Mouse (Mus musculus) intestine, embryonic 15.5 days (tissue): ENCODE measurements at regions not wholly inside any gene's neighbourhood (a gene's known extent, or its start where the extent isn't known, plus 50 kb on each side); places are given as distances from the start of the nearest gene placed in this dataset.

Source experiments
- ATAC-seq: fragments of 200-750 bp; cut with Nextera tagmentation; 2 replicates; pipeline ENCODE4 v1.8.0; 2017; ENCODE audit warnings: moderate TSS enrichment, moderate library complexity
- H3K27ac ChIP-seq: fragments of 300-500 bp; sonication (generic); 2 replicates; pipeline ENCODE4 v1.5.1; 2015; ENCODE audit warnings: mild to moderate bottlenecking, inconsistent platforms
- H3K27me3 ChIP-seq: fragments of 300-500 bp; sonication (generic); replicated peaks from 2 replicates; pipeline ENCODE4 v1.6.1; 2015; ENCODE audit warnings: inconsistent platforms
- H3K36me3 ChIP-seq: fragments of 300-500 bp; sonication (generic); 2 replicates; pipeline ENCODE4 v1.6.1; 2015; ENCODE audit warnings: inconsistent platforms
- H3K4me1 ChIP-seq: fragments of 300-500 bp; sonication (generic); replicated peaks from 2 replicates; pipeline ENCODE4 v1.6.1; 2015; ENCODE audit warnings: inconsistent platforms
- H3K4me2 ChIP-seq: fragments of 300-500 bp; sonication (generic); replicated peaks from 2 replicates; pipeline ENCODE4 v1.6.1; 2015; ENCODE audit warnings: mild to moderate bottlenecking, inconsistent platforms
- H3K4me3 ChIP-seq: fragments of 300-500 bp; sonication (generic); replicated peaks from 2 replicates; pipeline ENCODE4 v1.5.1; 2015; ENCODE audit warnings: inconsistent platforms
- H3K9ac ChIP-seq: fragments of 300-500 bp; sonication (generic); 2 replicates; pipeline ENCODE4 v1.6.1; 2015; ENCODE audit warnings: inconsistent platforms
- H3K9me3 ChIP-seq: fragments of 300-500 bp; sonication (generic); 2 replicates; pipeline ENCODE4 v1.6.1; 2016; ENCODE audit warnings: inconsistent platforms
- WGBS: fragments of 180-500 bp; shearing (Covaris S2); methylation state at CpG from one replicate; pipeline ENCODE4 v1.1.7; 2015; 5-methylcytosine and 5-hydroxymethylcytosine counted together

GRCm38 (mm10) chr3:147041201-147041600 is 189.0 kb downstream of the Ttll7 start:
- Histone ChIP-seq H3K36me3 (no peaks in the 10 kb centered on the region), H3K27ac (no peak overlapping the region), H3K9me3 (no peaks in the 10 kb centered on the region), H3K4me1 (no peaks in the 10 kb centered on the region), H3K4me3 (no peak overlapping the region), H3K9ac (no peak overlapping the region), H3K4me2 (no peak overlapping the region), H3K27me3 (no peaks in the 10 kb centered on the region)
- 87% methylated on average over 4 of the region's 4 CpGs for WGBS
- no peak for ATAC-seq

- WGBS = 79% methylated on average over 3 of the region's 3 CpGs
- no peak overlapping the region for H3K27ac ChIP-seq
- no peak for ATAC-seq
Observed at GRCm38 (mm10) chr3:147042911-147043310, 190.7 kb downstream of the Ttll7 start.

DNA sequence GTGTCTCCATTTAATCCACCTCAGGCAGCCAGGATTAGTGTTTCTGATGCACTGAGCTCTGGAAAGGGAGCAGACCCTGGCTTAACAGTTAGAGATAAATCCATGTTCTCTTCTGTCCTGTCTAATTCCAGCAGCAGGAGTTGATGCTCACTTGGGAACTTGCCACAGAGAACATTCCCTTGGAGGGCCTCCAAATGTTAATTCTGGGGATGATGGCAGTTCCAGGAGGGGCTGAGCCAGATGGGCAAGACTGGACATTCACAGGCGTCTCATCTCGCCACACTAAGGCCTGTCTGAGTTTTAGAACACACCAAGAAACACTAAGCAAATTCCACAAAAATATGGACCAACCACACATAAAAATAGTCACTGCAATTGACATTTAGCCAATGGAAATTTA is 194.5 kb downstream of the Ttll7 start:
- no peak overlapping the region for H3K27ac ChIP-seq
- H3K9me3 ChIP-seq = no peaks in the 10 kb centered on the region
- ATAC-seq = no peak
- no peaks in the 10 kb centered on the region for H3K36me3 ChIP-seq
- H3K27me3 ChIP-seq = no peaks in the 10 kb centered on the region
- no peaks in the 10 kb centered on the region for H3K4me1 ChIP-seq
- no peak overlapping the region for H3K4me3 ChIP-seq
- 58% methylated on average over 2 of the region's 2 CpGs for WGBS
- no peak overlapping the region for H3K4me2 ChIP-seq
- H3K9ac ChIP-seq = no peak overlapping the region

More at GRCm38 (mm10) chr3:147042911-147043310, 190.7 kb downstream of the Ttll7 start:
- Histone ChIP-seq H3K4me1 (no peaks in the 10 kb centered on the region), H3K4me2 (no peak overlapping the region), H3K9ac (no peak overlapping the region), H3K27me3 (no peaks in the 10 kb centered on the region), H3K4me3 (no peak overlapping the region), H3K9me3 (no peaks in the 10 kb centered on the region), H3K36me3 (no peaks in the 10 kb centered on the region)

DNA sequence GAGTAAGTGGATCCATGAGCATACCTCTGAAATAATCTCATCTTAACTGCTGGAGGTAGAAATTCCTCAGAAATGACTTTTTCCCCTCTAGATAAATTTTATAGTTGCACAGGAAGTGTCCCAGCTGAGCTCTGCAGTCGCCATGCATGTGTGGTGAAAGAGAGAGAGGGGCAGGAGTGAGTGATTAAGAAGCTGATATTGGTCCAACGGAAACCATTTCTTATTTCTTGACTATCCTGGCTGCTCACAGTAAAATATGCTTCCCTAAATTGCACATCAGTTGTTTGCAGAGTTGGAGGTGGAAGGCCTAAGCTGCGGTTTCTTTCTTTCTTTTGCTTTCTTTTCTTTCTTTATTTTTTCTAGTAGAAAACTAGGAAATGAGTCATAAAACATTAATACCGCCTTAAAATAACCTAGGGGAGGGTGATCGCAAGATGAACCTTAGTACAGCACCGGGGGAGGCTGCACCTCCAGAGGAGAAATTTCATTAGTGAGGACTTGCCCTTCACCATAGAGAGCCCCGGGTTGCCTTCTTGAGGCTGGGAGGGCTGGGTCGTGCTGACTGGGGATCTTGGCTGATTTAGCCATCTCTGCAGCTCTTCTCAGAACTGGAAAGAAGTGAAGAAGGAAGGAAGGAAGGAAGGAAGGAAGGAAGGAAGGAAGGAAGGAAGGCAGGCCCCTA is 202.1 kb downstream of the Ttll7 start:
- H3K4me2 ChIP-seq = no peak overlapping the region
- no peaks in the 10 kb centered on the region for H3K9me3 ChIP-seq
- H3K36me3 ChIP-seq = no peaks in the 10 kb centered on the region
- H3K27me3 ChIP-seq = no peaks in the 10 kb centered on the region
- no peaks in the 10 kb centered on the region for H3K4me1 ChIP-seq
- no peak overlapping the region for H3K9ac ChIP-seq
- no peak overlapping the region for H3K4me3 ChIP-seq
- H3K27ac ChIP-seq = no peak overlapping the region
- 74% methylated on average over 8 of the region's 8 CpGs for WGBS
- ATAC-seq = no peak

GRCm38 (mm10) chr3:147057874-147058273 is 205.7 kb downstream of the Ttll7 start:
- 51% methylated on average over 3 of the region's 3 CpGs for WGBS
- Histone ChIP-seq H3K27ac (no peak overlapping the region), H3K4me1 (no peaks in the 10 kb centered on the region), H3K36me3 (no peaks in the 10 kb centered on the region), H3K9me3 (no peaks in the 10 kb centered on the region), H3K27me3 (no peaks in the 10 kb centered on the region), H3K4me3 (no peak overlapping the region), H3K4me2 (no peak overlapping the region), H3K9ac (no peak overlapping the region)
- no peak for ATAC-seq

DNA sequence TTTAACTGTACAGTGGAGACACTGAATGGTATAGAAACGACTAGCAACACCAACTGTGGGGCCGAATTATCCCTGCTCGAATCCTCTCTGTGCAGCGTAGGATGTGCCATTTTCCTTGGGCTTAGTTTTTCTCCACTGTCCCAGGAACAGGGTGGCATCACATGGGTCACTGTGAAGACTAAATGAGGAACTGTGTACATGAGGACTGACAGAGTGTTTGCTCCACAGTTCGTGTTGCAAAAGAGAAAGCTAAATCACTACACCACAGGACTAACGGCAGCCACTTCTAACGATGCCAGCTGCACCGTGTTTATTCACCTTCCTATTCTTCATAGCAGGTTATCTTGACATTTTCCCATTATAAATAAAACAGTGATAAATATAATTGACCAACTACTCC is 208.5 kb downstream of the Ttll7 start:
- no peaks in the 10 kb centered on the region for H3K9me3 ChIP-seq
- H3K4me2 ChIP-seq = no peak overlapping the region
- H3K27ac ChIP-seq = no peak overlapping the region
- no peaks in the 10 kb centered on the region for H3K36me3 ChIP-seq
- H3K4me3 ChIP-seq = no peak overlapping the region
- ATAC-seq = no peak
- H3K27me3 ChIP-seq = no peaks in the 10 kb centered on the region
- whole genome bisulfite sequencing = 84% methylated on average over 8 of the region's 8 CpGs
- H3K9ac ChIP-seq = no peak overlapping the region
- H3K4me1 ChIP-seq = no peaks in the 10 kb centered on the region

GRCm38 (mm10) chr3:147062451-147062850 is 210.3 kb downstream of the Ttll7 start:
- Histone ChIP-seq H3K4me3 (no peak overlapping the region), H3K36me3 (no peaks in the 10 kb centered on the region), H3K27me3 (no peaks in the 10 kb centered on the region), H3K27ac (no peak overlapping the region), H3K9ac (no peak overlapping the region), H3K9me3 (no peaks in the 10 kb centered on the region), H3K4me2 (no peak overlapping the region), H3K4me1 (no peaks in the 10 kb centered on the region)
- no peak for ATAC-seq
- WGBS = 81% methylated on average over 7 of the region's 7 CpGs

DNA sequence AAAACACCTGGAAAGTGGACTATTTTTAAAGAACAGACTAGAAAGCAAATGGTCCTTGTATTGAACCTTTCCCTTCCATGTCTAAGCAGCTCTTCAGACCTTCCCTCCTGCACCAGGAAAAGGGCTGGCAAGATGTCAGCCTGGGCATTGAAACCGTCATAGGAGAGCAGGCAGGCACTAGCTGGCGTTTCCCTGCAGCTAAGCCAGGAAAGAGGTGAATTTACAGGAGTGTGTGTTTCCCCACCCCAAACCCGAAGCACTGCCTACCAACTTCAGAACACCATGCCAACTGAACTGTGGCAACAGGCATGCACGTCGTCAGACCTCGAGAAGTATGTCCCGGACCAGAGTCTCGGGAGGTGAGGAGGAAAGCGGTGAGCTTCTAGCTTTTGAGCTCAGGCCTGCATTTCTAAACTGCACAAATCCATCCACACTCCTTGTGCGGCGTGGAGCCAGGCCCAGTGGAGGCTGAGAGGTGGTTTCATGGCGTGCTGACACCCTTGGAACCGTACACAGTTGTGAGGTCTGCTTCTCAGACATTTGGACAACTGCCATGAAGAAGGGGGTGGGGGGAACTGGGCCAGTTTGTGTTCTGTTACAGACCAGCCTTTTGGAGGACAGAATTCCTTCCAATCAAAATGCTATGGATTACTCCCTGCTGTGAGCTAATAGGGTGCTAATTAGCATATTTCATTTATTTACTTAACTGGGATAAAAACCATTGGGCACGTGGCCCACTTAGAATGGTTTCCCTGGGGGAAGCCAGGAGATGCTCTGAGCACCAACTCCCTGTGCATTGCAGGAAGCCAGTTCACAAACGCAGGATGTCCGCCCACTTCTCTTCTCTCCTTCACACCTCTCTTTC is 211.6 kb downstream of the Ttll7 start:
- Histone ChIP-seq H3K4me3 (no peak overlapping the region), H3K9me3 (no peaks in the 10 kb centered on the region), H3K27ac (no peak overlapping the region), H3K36me3 (no peaks in the 10 kb centered on the region), H3K4me2 (no peak overlapping the region), H3K27me3 (no peaks in the 10 kb centered on the region), H3K4me1 (no peaks in the 10 kb centered on the region), H3K9ac (no peak overlapping the region)
- ATAC-seq = peak; percentile 59
- 66% methylated on average over 16 of the region's 16 CpGs for WGBS

DNA sequence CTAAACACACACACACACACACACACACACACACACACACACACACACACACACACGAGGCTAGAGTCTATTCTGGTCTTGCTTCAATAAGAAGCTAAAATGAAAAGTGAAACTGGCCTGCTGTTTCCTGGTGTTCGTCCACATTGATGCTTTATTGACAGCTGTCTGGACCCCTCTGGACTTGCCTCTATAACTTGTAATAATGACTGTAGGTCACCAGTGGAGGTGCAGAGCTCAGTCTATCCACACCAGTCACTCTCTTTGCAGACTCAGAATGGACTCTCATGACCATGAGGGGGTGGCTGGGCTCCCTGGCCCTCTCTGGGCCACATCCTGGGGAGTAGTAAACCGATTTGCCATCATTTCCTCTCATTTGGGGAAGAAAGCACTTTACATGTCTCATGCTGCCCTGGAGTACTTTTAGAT is 212.3 kb downstream of the Ttll7 start:
- no peaks in the 10 kb centered on the region for H3K36me3 ChIP-seq
- H3K4me3 ChIP-seq = no peak overlapping the region
- 68% methylated on average over 3 of the region's 3 CpGs for WGBS
- ATAC-seq = no peak
- no peaks in the 10 kb centered on the region for H3K4me1 ChIP-seq
- H3K27ac ChIP-seq = no peak overlapping the region
- no peaks in the 10 kb centered on the region for H3K27me3 ChIP-seq
- no peak overlapping the region for H3K9ac ChIP-seq
- H3K9me3 ChIP-seq = no peaks in the 10 kb centered on the region
- H3K4me2 ChIP-seq = no peak overlapping the region

GRCm38 (mm10) chr3:147070972-147071371 is 218.8 kb downstream of the Ttll7 start:
- Histone ChIP-seq H3K9me3 (no peaks in the 10 kb centered on the region), H3K27ac (no peak overlapping the region), H3K9ac (no peak overlapping the region), H3K27me3 (no peaks in the 10 kb centered on the region), H3K4me2 (no peak overlapping the region), H3K36me3 (no peaks in the 10 kb centered on the region), H3K4me3 (no peak overlapping the region), H3K4me1 (no peaks in the 10 kb centered on the region)
- ATAC-seq = no peak
- 75% methylated on average over 2 of the region's 2 CpGs for WGBS

GRCm38 (mm10) chr3:147080197-147080596 is 228.0 kb downstream of the Ttll7 start:
- no peaks in the 10 kb centered on the region for H3K27me3 ChIP-seq
- no peaks in the 10 kb centered on the region for H3K4me1 ChIP-seq
- H3K9me3 ChIP-seq = no peaks in the 10 kb centered on the region
- 90% methylated on average over 3 of the region's 3 CpGs for WGBS
- H3K4me2 ChIP-seq = no peak overlapping the region
- ATAC-seq = no peak
- no peak overlapping the region for H3K27ac ChIP-seq
- no peak overlapping the region for H3K9ac ChIP-seq
- H3K4me3 ChIP-seq = no peak overlapping the region
- H3K36me3 ChIP-seq = no peaks in the 10 kb centered on the region

GRCm38 (mm10) chr3:147080768-147081448 is 228.7 kb downstream of the Ttll7 start:
- Histone ChIP-seq H3K9ac (no peak overlapping the region), H3K4me1 (no peaks in the 10 kb centered on the region), H3K4me3 (no peak overlapping the region), H3K27me3 (no peaks in the 10 kb centered on the region), H3K27ac (no peak overlapping the region), H3K9me3 (no peaks in the 10 kb centered on the region), H3K4me2 (no peak overlapping the region), H3K36me3 (no peaks in the 10 kb centered on the region)
- 85% methylated on average over 4 of the region's 4 CpGs for WGBS
- ATAC-seq = no peak
